Mouse (Mus musculus): ENCODE results near the gene S1pr4. TPM values are rescaled to one million over a fixed set of nuclear protein-coding genes. Genes with fewer than 3 reads are reported as not detected.
A peak's percentile ranks its signal among the peaks of the same experiment; 100 is the strongest.

Gene S1pr4
- polyA plus RNA-seq, 1 experiment from 2014 or later, result 1.0 TPM

DNA sequence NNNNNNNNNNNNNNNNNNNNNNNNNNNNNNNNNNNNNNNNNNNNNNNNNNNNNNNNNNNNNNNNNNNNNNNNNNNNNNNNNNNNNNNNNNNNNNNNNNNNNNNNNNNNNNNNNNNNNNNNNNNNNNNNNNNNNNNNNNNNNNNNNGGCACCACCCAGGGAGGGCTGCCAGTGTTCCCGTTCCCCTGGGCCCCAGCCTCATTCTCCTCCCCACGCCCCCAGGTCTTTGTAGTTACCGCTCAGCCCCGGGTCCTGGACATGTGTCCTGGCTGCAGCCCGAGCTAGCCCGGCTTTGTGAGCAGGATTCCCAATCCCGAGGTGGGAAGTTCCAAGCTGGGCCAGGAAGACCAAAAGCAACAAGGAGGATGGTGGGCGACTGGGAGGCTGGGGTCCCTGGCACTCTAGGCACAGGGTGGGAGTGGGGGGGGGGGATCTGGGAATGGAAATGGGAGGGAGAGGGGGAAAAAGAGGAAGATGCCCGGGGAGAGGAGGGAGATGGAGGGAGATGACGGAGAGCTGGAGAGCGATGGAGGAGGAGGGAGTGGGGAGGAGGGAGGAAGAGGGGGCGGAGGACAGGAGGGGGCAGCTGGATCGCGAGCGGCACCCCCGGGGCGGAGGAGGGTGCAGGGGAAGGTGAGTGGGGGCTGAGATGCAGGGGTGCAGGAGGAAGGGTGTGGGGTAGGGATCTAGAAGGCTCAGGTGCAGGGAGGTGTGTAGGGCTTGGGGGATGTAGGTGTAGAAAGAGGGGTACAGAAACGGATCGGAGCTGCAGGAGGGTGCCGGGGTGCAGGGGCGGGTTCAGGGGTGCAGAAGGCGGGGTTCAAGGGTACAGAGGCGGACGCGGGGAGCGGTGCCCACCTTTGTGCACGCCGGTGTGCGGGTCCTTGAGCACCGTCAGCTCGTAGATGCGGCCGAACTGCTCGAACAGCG, 18.1 kb downstream of the S1pr4 start:
- ATAC-seq (ENCODE audit: low FRiP score, low TSS enrichment), result 0 out of 2 replicates have a peak, but pooled peaks have one; percentile 2
- 3% methylated on average over 32 of the region's 35 CpGs for WGBS
- TF ChIP-seq EP300 (optimal IDR thresholded peaks at IDR 0.05) (no peak), CTCF (IDR thresholded peaks at IDR 0.05; ENCODE audit: low read depth) (no peak)

DNA sequence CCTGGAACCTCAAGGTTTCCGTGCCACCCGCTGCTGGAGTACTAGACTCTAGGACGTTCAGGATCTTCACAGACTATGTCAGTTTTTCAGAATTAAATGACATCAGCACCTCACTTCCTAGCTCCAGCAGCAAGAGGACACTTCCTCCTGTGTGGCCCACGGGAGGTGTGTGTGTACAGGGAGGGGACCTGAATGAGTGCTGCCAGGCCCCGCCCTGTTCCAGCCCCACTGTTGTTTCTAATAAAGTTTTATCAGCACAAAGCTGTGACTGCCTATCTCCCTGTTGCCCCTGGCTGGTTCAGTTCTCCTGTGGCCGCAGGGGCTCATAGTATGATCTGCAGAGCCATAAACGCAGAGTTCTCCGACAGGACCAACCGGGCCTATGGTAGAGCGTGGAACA, 25.5 kb downstream of the S1pr4 start:
- Histone ChIP-seq H3K4me2 (replicated peaks; ENCODE audit: low read depth) (no peak overlapping the region), H3K36me3 (ENCODE audit: control insufficient read depth, insufficient read depth, low read length) (no peaks in the 10 kb centered on the region), H3K27ac (replicated peaks) (no peak overlapping the region), H3K27me3 (ENCODE audit: control insufficient read depth, insufficient read depth, low read length) (peaks cover 4% of the 10 kb centered on the region; the same call in 1 of the 2 replicates), H3K4me3 (ENCODE audit: low read depth, low read length) (no peak overlapping the region), H3K9me3 (ENCODE audit: control insufficient read depth, low read length) (no peaks in the 10 kb centered on the region), H3K9ac (ENCODE audit: low read length) (no peak overlapping the region), H3K4me1 (replicated peaks; ENCODE audit: control insufficient read depth, insufficient read depth) (no peaks in the 10 kb centered on the region)
- no peak for TF ChIP-seq EP300 (optimal IDR thresholded peaks at IDR 0.05)
- no peak for TF ChIP-seq CTCF (IDR thresholded peaks at IDR 0.05; ENCODE audit: low read depth)
- WGBS, result 76% methylated on average over 10 of the region's 10 CpGs
- ATAC-seq (ENCODE audit: low FRiP score, low TSS enrichment) (no peak), DNase-seq (ENCODE audit: low spot score) (no peak)

More for the DNA sequence above, 18.1 kb downstream of the S1pr4 start:
- H3K9me3 ChIP-seq (ENCODE audit: control insufficient read depth, low read length), result no peaks in the 10 kb centered on the region
- DNase-seq (ENCODE audit: low spot score), result no peak
- H3K27me3 ChIP-seq (ENCODE audit: control insufficient read depth, insufficient read depth, low read length), result no peaks in the 10 kb centered on the region; the same call in 1 of the 2 replicates
- H3K4me1 ChIP-seq (replicated peaks; ENCODE audit: control insufficient read depth, insufficient read depth), result no peaks in the 10 kb centered on the region
- H3K9ac ChIP-seq (ENCODE audit: low read length), result peak overlapping the region; percentile 47
- H3K4me3 ChIP-seq (ENCODE audit: low read depth, low read length), result peak overlapping the region; percentile 40
- H3K27ac ChIP-seq (replicated peaks), result no peak overlapping the region
- H3K4me2 ChIP-seq (replicated peaks; ENCODE audit: low read depth), result peak overlapping the region; percentile 79
- H3K36me3 ChIP-seq (ENCODE audit: control insufficient read depth, insufficient read depth, low read length), result no peaks in the 10 kb centered on the region

DNA sequence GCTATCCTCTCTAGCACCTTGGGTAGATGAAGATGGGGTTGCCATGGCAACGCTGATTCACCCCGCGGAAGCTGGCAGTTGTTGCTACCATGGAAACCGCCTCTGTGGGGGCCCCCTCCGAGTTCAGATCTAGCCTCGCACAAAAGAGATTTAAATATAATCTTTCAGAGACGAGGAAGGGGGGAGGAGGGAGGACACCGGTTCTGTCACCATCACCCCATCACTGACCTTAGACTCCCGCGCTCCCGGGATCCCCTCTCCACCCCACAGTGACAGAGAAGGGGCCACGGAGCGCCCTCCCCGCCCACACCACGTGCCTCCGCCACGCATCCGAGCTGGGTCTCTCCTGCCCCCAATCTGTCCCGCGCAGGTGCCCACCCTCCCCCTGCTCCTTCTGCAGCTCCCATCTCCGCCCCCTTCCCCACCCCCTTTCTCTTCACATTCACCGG, 26.9 kb downstream of the S1pr4 start:
- Histone ChIP-seq H3K4me1 (replicated peaks; ENCODE audit: control insufficient read depth, insufficient read depth) (no peaks in the 10 kb centered on the region), H3K9me3 (ENCODE audit: control insufficient read depth, low read length) (no peaks in the 10 kb centered on the region), H3K4me3 (ENCODE audit: low read depth, low read length) (no peak overlapping the region), H3K4me2 (replicated peaks; ENCODE audit: low read depth) (no peak overlapping the region), H3K27me3 (ENCODE audit: control insufficient read depth, insufficient read depth, low read length) (peaks cover 4% of the 10 kb centered on the region; the same call in 1 of the 2 replicates), H3K36me3 (ENCODE audit: control insufficient read depth, insufficient read depth, low read length) (no peaks in the 10 kb centered on the region), H3K27ac (replicated peaks) (no peak overlapping the region), H3K9ac (ENCODE audit: low read length) (no peak overlapping the region)
- 3% methylated on average over 19 of the region's 22 CpGs for WGBS
- no peak for DNase-seq (ENCODE audit: low spot score)
- TF ChIP-seq EP300 (optimal IDR thresholded peaks at IDR 0.05), result no peak
- no peak for TF ChIP-seq CTCF (IDR thresholded peaks at IDR 0.05; ENCODE audit: low read depth)
- no peak for ATAC-seq (ENCODE audit: low FRiP score, low TSS enrichment)

DNA sequence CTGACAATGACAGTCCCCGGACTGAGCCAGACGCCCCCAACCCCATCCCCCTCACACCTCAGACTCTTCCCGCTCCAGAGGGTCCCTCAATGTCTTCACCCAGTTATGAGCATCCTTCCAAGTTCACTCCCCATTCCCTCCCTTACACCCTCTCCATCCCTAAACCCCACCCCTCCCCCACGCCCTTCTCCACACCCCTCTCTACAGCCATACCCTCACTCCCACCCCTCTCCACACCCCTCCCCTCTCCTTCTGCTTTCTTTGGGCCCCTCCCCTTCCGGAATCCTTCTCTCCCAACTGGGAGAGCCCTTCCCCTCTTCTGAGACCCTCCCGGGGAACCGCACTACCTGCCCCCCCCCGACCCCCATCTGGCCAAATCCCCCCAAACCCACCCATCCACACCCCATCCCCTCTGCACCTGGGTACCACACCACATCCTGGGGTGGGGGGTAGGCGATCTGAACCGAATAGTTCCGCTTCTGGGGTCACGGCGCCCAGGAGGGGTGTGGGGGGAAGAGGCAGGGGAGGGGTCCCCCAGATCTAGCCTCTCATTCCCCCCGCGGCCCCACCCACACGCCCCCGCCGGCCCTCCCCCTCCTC, 27.4 kb downstream of the S1pr4 start:
- WGBS, result 7% methylated on average over 16 of the region's 18 CpGs
- H3K36me3 ChIP-seq (ENCODE audit: control insufficient read depth, insufficient read depth, low read length), result no peaks in the 10 kb centered on the region
- H3K4me1 ChIP-seq (replicated peaks; ENCODE audit: control insufficient read depth, insufficient read depth), result no peaks in the 10 kb centered on the region
- H3K9me3 ChIP-seq (ENCODE audit: control insufficient read depth, low read length), result no peaks in the 10 kb centered on the region
- no peak overlapping the region for H3K4me3 ChIP-seq (ENCODE audit: low read depth, low read length)
- no peak for TF ChIP-seq CTCF (IDR thresholded peaks at IDR 0.05; ENCODE audit: low read depth)
- TF ChIP-seq EP300 (optimal IDR thresholded peaks at IDR 0.05), result no peak
- H3K4me2 ChIP-seq (replicated peaks; ENCODE audit: low read depth), result no peak overlapping the region
- peaks cover 4% of the 10 kb centered on the region; the same call in 1 of the 2 replicates for H3K27me3 ChIP-seq (ENCODE audit: control insufficient read depth, insufficient read depth, low read length)
- ATAC-seq (ENCODE audit: low FRiP score, low TSS enrichment) (no peak), DNase-seq (ENCODE audit: low spot score) (no peak)
- H3K9ac ChIP-seq (ENCODE audit: low read length), result no peak overlapping the region
- no peak overlapping the region for H3K27ac ChIP-seq (replicated peaks)

DNA sequence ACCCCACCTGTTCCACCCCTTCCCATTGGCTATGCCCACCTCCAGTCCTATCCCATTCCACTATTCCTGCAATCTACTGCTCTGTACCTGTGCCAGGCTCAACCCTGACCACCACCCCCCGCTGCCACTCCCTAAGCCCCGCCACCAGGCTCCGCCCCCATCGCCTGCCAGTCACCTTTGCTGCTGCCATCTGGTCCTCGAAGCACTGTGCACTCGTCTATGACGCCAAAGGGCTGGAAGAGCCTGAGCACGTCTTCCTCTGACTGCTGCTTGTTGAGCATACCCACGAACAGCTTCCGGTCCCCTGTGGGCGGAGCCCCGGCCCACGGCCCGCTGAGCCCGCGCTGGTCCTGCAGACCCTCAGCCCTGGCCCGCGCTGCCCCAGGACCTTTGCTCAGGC, 29.5 kb downstream of the S1pr4 start:
- H3K4me1 ChIP-seq (replicated peaks; ENCODE audit: control insufficient read depth, insufficient read depth), result no peaks in the 10 kb centered on the region
- no peak for DNase-seq (ENCODE audit: low spot score)
- no peak for ATAC-seq (ENCODE audit: low FRiP score, low TSS enrichment)
- H3K4me2 ChIP-seq (replicated peaks; ENCODE audit: low read depth), result no peak overlapping the region
- no peak overlapping the region for H3K4me3 ChIP-seq (ENCODE audit: low read depth, low read length)
- no peak for TF ChIP-seq EP300 (optimal IDR thresholded peaks at IDR 0.05)
- TF ChIP-seq CTCF (IDR thresholded peaks at IDR 0.05; ENCODE audit: low read depth), result no peak
- 48% methylated on average over 18 of the region's 18 CpGs for WGBS
- peaks cover 4% of the 10 kb centered on the region; the same call in 1 of the 2 replicates for H3K27me3 ChIP-seq (ENCODE audit: control insufficient read depth, insufficient read depth, low read length)
- H3K9me3 ChIP-seq (ENCODE audit: control insufficient read depth, low read length), result no peaks in the 10 kb centered on the region
- no peak overlapping the region for H3K9ac ChIP-seq (ENCODE audit: low read length)
- no peak overlapping the region for H3K27ac ChIP-seq (replicated peaks)
- H3K36me3 ChIP-seq (ENCODE audit: control insufficient read depth, insufficient read depth, low read length), result no peaks in the 10 kb centered on the region
